Mouse (Mus musculus) forebrain, embryonic 15.5 days (tissue): ENCODE results near the gene D1Ertd622e. TPM values are rescaled to one million over a fixed set of nuclear protein-coding genes. Genes with fewer than 3 reads are reported as not detected.
A peak's percentile ranks its signal among the peaks of the same experiment; 100 is the strongest.

Experiments
- ATAC-seq: fragments of 200-750 bp; cut with Nextera tagmentation; replicated peaks from 2 replicates; pipeline ENCODE4 v1.8.0; 2017; ENCODE audit warnings: mild to moderate bottlenecking, moderate TSS enrichment, moderate library complexity
- H3K27ac ChIP-seq: fragments of 300-500 bp; sonication (generic); replicated peaks from 2 replicates; pipeline ENCODE4 v1.5.1; 2015; ENCODE audit warnings: mild to moderate bottlenecking, inconsistent platforms
- H3K27me3 ChIP-seq: fragments of 300-500 bp; sonication (generic); 2 replicates; pipeline ENCODE4 v1.6.1; 2015; ENCODE audit warnings: inconsistent platforms
- H3K36me3 ChIP-seq: fragments of 300-500 bp; sonication (generic); 2 replicates; pipeline ENCODE4 v1.6.1; 2015; ENCODE audit warnings: mild to moderate bottlenecking, inconsistent platforms
- H3K4me1 ChIP-seq: fragments of 300-500 bp; sonication (generic); 2 replicates; pipeline ENCODE4 v1.6.1; 2015; ENCODE audit warnings: inconsistent platforms
- H3K4me2 ChIP-seq: fragments of 300-500 bp; sonication (generic); replicated peaks from 2 replicates; pipeline ENCODE4 v1.6.1; 2015; ENCODE audit warnings: mild to moderate bottlenecking, inconsistent platforms
- H3K4me3 ChIP-seq: fragments of 300-500 bp; sonication (generic); 2 replicates; pipeline ENCODE4 v1.5.1; 2015; ENCODE audit warnings: mild to moderate bottlenecking, inconsistent platforms
- H3K9ac ChIP-seq: fragments of 300-500 bp; sonication (generic); replicated peaks from 2 replicates; pipeline ENCODE4 v1.6.1; 2015; ENCODE audit warnings: mild to moderate bottlenecking, inconsistent platforms
- H3K9me3 ChIP-seq: fragments of 300-500 bp; sonication (generic); 2 replicates; pipeline ENCODE4 v1.6.1; 2016; ENCODE audit warnings: inconsistent platforms
- WGBS: fragments of 180-500 bp; shearing (Covaris S2); methylation state at CpG from one replicate; pipeline ENCODE4 v1.1.7; 2015; ENCODE audit warnings: mixed read lengths; 5-methylcytosine and 5-hydroxymethylcytosine counted together
- polyA plus RNA-seq: library from polyadenylated mRNA; unstranded; fragments of >200 nt; fragmentation: Nextera tagmentation; extraction: Ambion mirVana; gene quantifications from 2 replicates; pipeline ENCODE4 v1.2.1, GENCODE M21; 2015

Gene D1Ertd622e
- polyA plus RNA-seq: 54.7 and 58.2 TPM in 2 replicates

DNA sequence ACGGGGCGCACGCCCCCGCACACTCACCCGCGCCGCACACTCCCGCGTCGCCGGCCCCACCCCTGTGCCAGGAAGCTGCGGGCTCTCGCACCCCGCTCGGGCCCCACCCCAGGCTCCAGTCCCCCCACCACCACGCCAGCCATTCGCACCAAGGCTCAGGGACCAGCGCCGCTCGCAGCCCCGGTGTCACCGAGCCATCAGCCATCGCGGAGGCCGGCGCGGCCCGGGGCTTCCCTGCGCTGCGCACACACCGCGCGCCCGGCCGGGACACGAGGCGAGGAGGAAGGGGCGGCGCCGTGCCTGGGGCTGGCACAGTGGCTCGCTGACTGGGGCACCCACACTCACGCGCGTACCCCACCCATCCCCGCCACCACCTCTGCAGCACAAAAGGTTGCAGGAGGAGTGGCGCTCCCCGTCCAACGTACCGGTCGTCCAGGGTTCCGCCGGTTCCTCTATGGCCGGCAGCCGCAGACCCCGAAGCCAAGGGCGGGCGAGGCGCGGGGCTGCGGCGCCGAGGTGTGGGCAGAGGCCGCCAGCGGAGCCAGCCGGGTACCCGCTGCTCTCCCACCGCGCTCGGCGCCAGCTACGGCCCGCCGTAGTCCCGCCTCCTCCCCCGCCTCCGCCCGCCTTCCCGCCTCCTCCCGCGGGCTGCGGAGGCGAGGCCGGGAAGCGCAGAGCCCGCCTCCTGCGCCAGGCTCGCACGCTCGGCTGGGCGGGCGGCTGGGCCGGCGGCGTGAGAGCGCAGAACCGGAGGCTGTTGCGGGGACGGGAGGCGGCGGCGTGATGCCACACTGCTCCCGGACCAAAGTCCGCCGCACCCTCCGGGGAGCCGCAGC lies at the start of gene D1Ertd622e:
Gene D1Ertd622e (minus strand): TSS at position 669 of the 836 bp plus-strand sequence.
- Histone ChIP-seq H3K27ac (peak within 1 kb of the TSS; percentile 99), H3K27me3 (no peaks in the 10 kb centered on the region), H3K4me1 (peaks cover 40% of the 10 kb centered on the region), H3K36me3 (no peaks in the 10 kb centered on the region), H3K4me3 (peak within 1 kb of the TSS; percentile 79), H3K9me3 (no peaks in the 10 kb centered on the region), H3K4me2 (peak within 1 kb of the TSS; percentile 49), H3K9ac (peak within 1 kb of the TSS; percentile 94)
- peak; percentile 95 for ATAC-seq
- WGBS: under 1% methylated on average over 105 of the region's 106 CpGs

GRCm38 (mm10) chr1:97710520-97710919 lies 48.6 kb upstream of the D1Ertd622e start:
- H3K4me3 ChIP-seq: no peak overlapping the region
- 0 out of 2 replicates have a peak, but pooled peaks cover 8% of the 10 kb centered on the region for H3K4me1 ChIP-seq
- H3K27me3 ChIP-seq: no peaks in the 10 kb centered on the region
- no peak overlapping the region for H3K27ac ChIP-seq
- no peaks in the 10 kb centered on the region for H3K9me3 ChIP-seq
- WGBS: 79% methylated on average over 3 of the region's 3 CpGs
- no peak for ATAC-seq
- peaks cover 51% of the 10 kb centered on the region for H3K36me3 ChIP-seq
- H3K9ac ChIP-seq: no peak overlapping the region
- no peak overlapping the region for H3K4me2 ChIP-seq

GRCm38 (mm10) chr1:97705389-97705788 lies 43.5 kb upstream of the D1Ertd622e start:
- Histone ChIP-seq H3K27ac (no peak overlapping the region), H3K4me3 (no peak overlapping the region), H3K9me3 (no peaks in the 10 kb centered on the region), H3K4me2 (no peak overlapping the region), H3K9ac (no peak overlapping the region), H3K36me3 (peaks cover 28% of the 10 kb centered on the region), H3K4me1 (no peaks in the 10 kb centered on the region), H3K27me3 (no peaks in the 10 kb centered on the region)
- no peak for ATAC-seq

DNA sequence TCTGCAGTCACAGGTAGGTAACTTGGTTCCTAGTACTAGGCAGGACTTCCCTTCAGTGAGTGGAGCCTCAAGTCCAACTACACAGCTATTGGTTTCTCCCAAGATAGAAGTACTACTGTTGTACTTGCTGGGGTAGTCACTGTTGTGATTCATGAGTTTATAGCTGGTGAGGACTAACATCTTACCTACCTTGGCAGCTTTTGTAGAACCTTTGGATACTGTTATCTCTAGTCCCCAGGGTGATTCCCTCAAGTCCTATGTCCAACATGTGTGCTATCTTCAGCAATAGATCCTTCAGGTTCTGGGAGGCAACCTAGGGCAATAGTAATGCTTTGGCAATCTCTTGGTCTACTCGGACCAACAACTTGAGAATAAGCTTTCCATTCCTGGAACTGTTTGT lies 42.8 kb upstream of the D1Ertd622e start:
- H3K27ac ChIP-seq: no peak overlapping the region
- H3K36me3 ChIP-seq: peaks cover 21% of the 10 kb centered on the region
- H3K9ac ChIP-seq: no peak overlapping the region
- no peaks in the 10 kb centered on the region for H3K9me3 ChIP-seq
- whole genome bisulfite sequencing: 92% methylated on average over 1 of the region's 1 CpGs
- no peaks in the 10 kb centered on the region for H3K27me3 ChIP-seq
- no peak overlapping the region for H3K4me3 ChIP-seq
- H3K4me1 ChIP-seq: no peaks in the 10 kb centered on the region
- no peak overlapping the region for H3K4me2 ChIP-seq
- ATAC-seq: no peak

DNA sequence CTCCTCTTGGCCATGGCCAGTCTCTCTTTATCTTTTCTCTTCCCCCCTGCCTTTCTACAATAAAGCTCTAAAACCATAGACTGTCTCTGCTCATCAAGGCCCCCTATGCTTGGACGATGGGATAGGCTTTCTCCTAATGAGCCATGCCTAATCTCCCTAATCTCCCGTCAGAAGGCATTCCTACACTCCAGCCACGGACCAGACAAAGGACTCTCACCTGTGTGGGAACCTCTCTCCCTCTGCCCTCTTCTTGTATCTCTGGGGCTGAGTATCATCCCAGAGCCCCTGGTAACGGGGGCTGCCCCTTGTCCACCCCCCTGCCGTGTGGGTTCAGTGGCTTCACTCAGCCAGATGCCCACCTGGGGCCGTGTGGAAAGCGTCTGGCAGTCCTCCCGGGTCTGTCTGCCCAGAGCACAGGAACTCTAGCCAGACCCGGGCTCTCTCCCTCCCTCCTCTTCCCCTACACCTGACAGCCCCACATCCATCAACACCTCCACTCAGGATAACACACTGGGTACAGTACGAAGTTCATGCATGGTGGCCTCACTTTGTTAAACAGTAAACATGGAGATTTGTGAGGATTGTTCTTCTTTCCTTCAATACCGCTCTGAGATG lies 37.2 kb upstream of the D1Ertd622e start:
- H3K36me3 ChIP-seq: no peaks in the 10 kb centered on the region
- 16% methylated on average over 11 of the region's 11 CpGs for WGBS
- H3K9me3 ChIP-seq: no peaks in the 10 kb centered on the region
- H3K27me3 ChIP-seq: no peaks in the 10 kb centered on the region
- ATAC-seq: peak; percentile 39; the same call in 1 of the 2 replicates
- no peak overlapping the region for H3K9ac ChIP-seq
- no peak overlapping the region for H3K4me2 ChIP-seq
- no peak overlapping the region for H3K27ac ChIP-seq
- no peaks in the 10 kb centered on the region for H3K4me1 ChIP-seq
- no peak overlapping the region for H3K4me3 ChIP-seq

- Histone ChIP-seq H3K9ac (no peak overlapping the region), H3K4me3 (no peak overlapping the region), H3K27ac (no peak overlapping the region), H3K9me3 (no peaks in the 10 kb centered on the region), H3K4me2 (no peak overlapping the region), H3K36me3 (no peaks in the 10 kb centered on the region), H3K27me3 (no peaks in the 10 kb centered on the region), H3K4me1 (no peaks in the 10 kb centered on the region)
- 97% methylated on average over 1 of the region's 1 CpGs for WGBS
- no peak for ATAC-seq
Measured at GRCm38 (mm10) chr1:97697273-97697672, 35.4 kb upstream of the D1Ertd622e start.

DNA sequence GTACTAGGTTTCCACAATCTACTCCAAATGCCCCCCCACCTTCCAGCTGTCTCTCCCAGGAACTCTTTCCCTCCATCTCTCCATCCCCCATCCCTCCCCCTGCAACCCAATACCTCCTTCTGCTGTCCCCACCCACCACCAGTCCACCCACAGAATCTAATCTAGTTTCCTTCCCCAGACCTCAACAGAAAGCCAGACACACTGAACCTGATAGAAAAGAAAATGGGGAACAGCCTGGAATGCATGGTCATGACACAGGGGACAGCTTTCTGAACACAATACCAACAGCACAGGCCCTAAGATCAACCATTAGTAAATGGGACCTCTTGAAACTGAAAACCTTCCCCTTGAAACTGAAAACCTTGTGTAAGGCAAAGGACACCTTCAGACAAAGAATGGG lies 32.0 kb upstream of the D1Ertd622e start:
- no peak overlapping the region for H3K4me3 ChIP-seq
- no peak overlapping the region for H3K27ac ChIP-seq
- no peaks in the 10 kb centered on the region for H3K36me3 ChIP-seq
- H3K9me3 ChIP-seq: no peaks in the 10 kb centered on the region
- no peak overlapping the region for H3K4me2 ChIP-seq
- no peaks in the 10 kb centered on the region for H3K27me3 ChIP-seq
- no peak for ATAC-seq
- no peaks in the 10 kb centered on the region for H3K4me1 ChIP-seq
- no peak overlapping the region for H3K9ac ChIP-seq

DNA sequence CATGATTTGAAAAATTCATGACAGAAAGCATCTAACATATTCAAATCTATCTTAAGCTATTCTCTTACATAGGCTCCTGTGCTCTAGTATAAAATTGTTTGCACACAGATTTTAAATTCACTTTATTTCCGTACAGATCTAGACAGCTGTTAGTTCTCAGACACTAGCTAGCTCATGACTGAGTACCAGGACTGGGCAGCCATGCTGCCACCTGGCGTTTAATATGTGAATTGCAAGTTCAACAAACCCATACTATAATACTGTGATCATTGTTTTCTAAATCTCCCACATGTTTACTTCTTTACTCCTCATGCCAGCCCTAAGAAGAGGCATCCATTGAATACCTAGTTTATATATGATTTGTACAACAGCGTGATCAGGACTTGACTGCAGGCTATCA lies 26.9 kb upstream of the D1Ertd622e start:
- Histone ChIP-seq H3K27me3 (no peaks in the 10 kb centered on the region), H3K4me1 (no peaks in the 10 kb centered on the region), H3K9me3 (no peaks in the 10 kb centered on the region), H3K9ac (no peak overlapping the region), H3K36me3 (no peaks in the 10 kb centered on the region), H3K4me2 (no peak overlapping the region), H3K27ac (no peak overlapping the region), H3K4me3 (no peak overlapping the region)
- WGBS: 14% methylated on average over 3 of the region's 3 CpGs
- peak; percentile 71 for ATAC-seq

DNA sequence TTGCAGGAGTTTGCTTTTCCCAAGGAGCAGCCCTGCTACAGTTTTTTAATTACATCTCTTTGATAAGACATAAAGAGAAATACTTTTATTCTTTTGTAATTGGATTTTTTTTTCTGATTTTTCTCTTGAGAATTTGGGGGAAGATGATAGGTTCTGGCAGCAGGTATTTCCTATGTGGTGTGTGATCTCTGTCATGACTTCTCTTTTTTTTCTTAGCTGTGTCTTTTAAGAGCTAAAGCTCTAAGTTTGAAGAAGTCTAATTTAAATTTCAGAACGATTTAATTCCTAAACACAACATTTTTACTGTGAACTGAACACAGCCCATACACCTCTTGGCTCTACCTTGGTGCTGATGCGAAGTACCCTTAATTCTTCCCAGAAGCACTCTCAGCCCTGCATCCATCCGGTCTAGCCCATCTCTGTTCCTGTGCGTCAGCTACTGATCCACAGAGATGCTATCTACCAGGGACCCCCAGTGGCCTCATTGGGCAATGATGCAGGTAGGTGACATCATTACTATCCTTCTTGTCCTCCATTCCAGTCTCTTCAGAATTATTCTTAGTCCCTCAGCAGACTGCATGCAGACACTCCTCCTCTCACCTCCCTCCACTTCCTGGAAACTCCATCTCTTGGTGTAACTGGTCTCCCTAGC lies 14.8 kb upstream of the D1Ertd622e start:
- Histone ChIP-seq H3K36me3 (no peaks in the 10 kb centered on the region), H3K27ac (no peak overlapping the region), H3K9me3 (no peaks in the 10 kb centered on the region), H3K4me3 (no peak overlapping the region), H3K27me3 (no peaks in the 10 kb centered on the region), H3K4me1 (no peaks in the 10 kb centered on the region), H3K4me2 (no peak overlapping the region), H3K9ac (no peak overlapping the region)
- ATAC-seq: no peak
- 89% methylated on average over 4 of the region's 4 CpGs for WGBS

DNA sequence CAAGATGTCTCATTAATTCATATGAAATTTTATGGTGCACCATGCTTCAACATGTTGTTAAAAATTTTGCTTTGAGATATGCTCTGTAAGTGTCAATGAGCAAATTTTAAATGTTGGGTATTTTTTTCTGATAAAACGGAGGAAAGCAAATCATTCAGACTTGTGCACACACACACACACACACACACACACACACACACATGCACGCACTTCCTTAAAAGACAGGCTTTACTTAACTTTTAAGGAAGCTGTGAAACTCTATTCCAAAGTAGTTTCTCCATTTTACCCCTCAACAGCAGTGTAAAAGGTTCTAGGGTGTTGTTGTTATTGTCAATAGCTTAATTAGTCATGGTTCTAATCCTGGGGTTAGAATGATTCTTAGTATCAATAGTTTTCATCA lies 14.2 kb upstream of the D1Ertd622e start:
- Histone ChIP-seq H3K9ac (no peak overlapping the region), H3K27me3 (no peaks in the 10 kb centered on the region), H3K27ac (no peak overlapping the region), H3K36me3 (no peaks in the 10 kb centered on the region), H3K4me2 (no peak overlapping the region), H3K9me3 (no peaks in the 10 kb centered on the region), H3K4me3 (no peak overlapping the region), H3K4me1 (no peaks in the 10 kb centered on the region)
- 78% methylated on average over 2 of the region's 2 CpGs for WGBS
- no peak for ATAC-seq

- Histone ChIP-seq H3K27ac (no peak overlapping the region), H3K9ac (no peak overlapping the region), H3K4me1 (no peaks in the 10 kb centered on the region), H3K9me3 (no peaks in the 10 kb centered on the region), H3K27me3 (no peaks in the 10 kb centered on the region), H3K4me2 (no peak overlapping the region), H3K36me3 (no peaks in the 10 kb centered on the region), H3K4me3 (no peak overlapping the region)
- ATAC-seq: no peak
- 83% methylated on average over 2 of the region's 2 CpGs for WGBS
Measured at GRCm38 (mm10) chr1:97672849-97673248, 11.0 kb upstream of the D1Ertd622e start.

DNA sequence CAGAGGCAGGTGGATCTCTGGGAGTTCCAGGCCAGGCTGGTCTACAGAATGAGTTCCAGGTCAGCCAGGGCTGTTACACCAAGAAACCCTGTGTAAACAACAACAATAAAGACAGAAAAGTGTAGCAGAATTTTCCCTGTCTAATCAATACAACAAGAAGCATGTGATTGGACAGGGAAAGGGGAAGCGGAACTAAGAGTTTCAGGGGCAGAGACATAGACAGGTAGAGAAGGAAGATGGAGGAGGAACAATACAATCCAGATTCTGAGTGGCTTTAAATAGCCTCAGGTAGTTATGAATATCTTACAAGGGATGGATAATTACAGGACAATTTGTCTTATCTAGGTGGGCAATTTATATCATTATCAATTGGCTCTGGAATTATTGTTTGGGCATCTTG lies 5.4 kb upstream of the D1Ertd622e start:
- Histone ChIP-seq H3K4me3 (no peak overlapping the region), H3K4me2 (no peak overlapping the region), H3K27me3 (no peaks in the 10 kb centered on the region), H3K9ac (no peak overlapping the region), H3K27ac (no peak overlapping the region), H3K36me3 (no peaks in the 10 kb centered on the region), H3K4me1 (peaks cover 4% of the 10 kb centered on the region), H3K9me3 (no peaks in the 10 kb centered on the region)
- 97% methylated on average over 1 of the region's 1 CpGs for WGBS
- ATAC-seq: no peak
